Mouse (Mus musculus): ENCODE results near the gene Ddr1.
"Not testable (repeated sequence)": the region's sequence is repeated elsewhere in the genome, so short reads cannot be mapped to it uniquely, and the experiment has no call there.

Gene Ddr1

GRCm38 (mm10) chr17:35704621-35705464 lies at the start of gene Ddr1:
Gene Ddr1, minus strand, starts transcription at chr17:35704621.
- peak; percentile 29 to 33 for DNase-seq

- DNase-seq, result no peak
Measured at GRCm38 (mm10) chr17:35753668-35754067, 49.2 kb upstream of the Ddr1 start.

- peak; percentile 50 to 52 for DNase-seq
Measured at GRCm38 (mm10) chr17:35752221-35752811, 47.9 kb upstream of the Ddr1 start.

- no peak for DNase-seq
Measured at GRCm38 (mm10) chr17:35749685-35750084, 45.3 kb upstream of the Ddr1 start.

GRCm38 (mm10) chr17:35744361-35744760 lies 39.9 kb upstream of the Ddr1 start:
- no peak for DNase-seq

- DNase-seq, result no peak
Measured at GRCm38 (mm10) chr17:35742948-35743347, 38.5 kb upstream of the Ddr1 start.

- no peak for DNase-seq
Measured at GRCm38 (mm10) chr17:35741589-35742226, 37.3 kb upstream of the Ddr1 start.

GRCm38 (mm10) chr17:35740276-35740880 lies 36.0 kb upstream of the Ddr1 start:
- no peak for DNase-seq

GRCm38 (mm10) chr17:35739675-35740074 lies 35.3 kb upstream of the Ddr1 start:
- DNase-seq, result peak; percentile 93 to 97

GRCm38 (mm10) chr17:35737743-35738142 lies 33.3 kb upstream of the Ddr1 start:
- peak; percentile 89 for DNase-seq

- peak; percentile 54 to 68 for DNase-seq
Measured at GRCm38 (mm10) chr17:35736280-35736960, 32.0 kb upstream of the Ddr1 start.

GRCm38 (mm10) chr17:35734478-35734877 lies 30.1 kb upstream of the Ddr1 start:
- no peak for DNase-seq

- peak in 1 of 2 experiments; percentile 23 for DNase-seq
Measured at GRCm38 (mm10) chr17:35733398-35733797, 29.0 kb upstream of the Ddr1 start.

- no peak for DNase-seq
Measured at GRCm38 (mm10) chr17:35731431-35732145, 27.2 kb upstream of the Ddr1 start.

GRCm38 (mm10) chr17:35730112-35730511 lies 25.7 kb upstream of the Ddr1 start:
- DNase-seq, result not testable (repeated sequence)

GRCm38 (mm10) chr17:35728821-35729220 lies 24.4 kb upstream of the Ddr1 start:
- DNase-seq, result no peak

- DNase-seq, result no peak
Measured at GRCm38 (mm10) chr17:35727471-35728205, 23.2 kb upstream of the Ddr1 start.

- no peak for DNase-seq
Measured at GRCm38 (mm10) chr17:35727028-35727427, 22.6 kb upstream of the Ddr1 start.

GRCm38 (mm10) chr17:35725286-35726232 lies 21.1 kb upstream of the Ddr1 start:
- peak; percentile 89 to 96 for DNase-seq

GRCm38 (mm10) chr17:35721676-35722075 lies 17.3 kb upstream of the Ddr1 start:
- DNase-seq, result no peak
